Mouse (Mus musculus) neutrophil, adult 65 days (primary cell): ENCODE results near the gene Gm28269. TPM values are rescaled to one million over a fixed set of nuclear protein-coding genes. Genes with fewer than 3 reads are reported as not detected.

Experiments
- total RNA-seq: library from RNA; stranded (reverse); gene quantifications from 2 replicates; pipeline ENCODE4 v1.2.4, GENCODE M21; 2023

Gene Gm28269
- not detected in 2 replicates for total RNA-seq

GRCm38 (mm10) chrX:21744997-21745396 lies at the start of gene Gm28269:
Gene Gm28269 (minus strand): TSS chrX:21745097.

GRCm38 (mm10) chrX:21714829-21715228 lies 30.1 kb downstream of the Gm28269 start, which contains the start of gene Slc6a14:
Gene Slc6a14 (plus strand): TSS chrX:21714896.

Other genes starting within 250 kb of the Gm28269 start
- gene Slc6a14, start 30.2 kb downstream of the Gm28269 start, total RNA-seq: not detected in 2 replicates